Mouse (Mus musculus) lung, embryonic 16.5 days (tissue): Measurements from ENCODE around the gene Olfr521. TPM values are rescaled to one million over a fixed set of nuclear protein-coding genes. Genes with fewer than 3 reads are reported as not detected.

Experiments
- polyA plus RNA-seq: library from polyadenylated mRNA; unstranded; fragments of >200 nt; fragmentation: Nextera tagmentation; extraction: Ambion mirVana; gene quantifications from 2 replicates; pipeline ENCODE4 v1.2.1, GENCODE M21; 2015

The Olfr521 gene
- polyA plus RNA-seq, 1 experiment from 2014 or later = not detected

Other genes with a start within 250 kb of the Olfr521 start
- gene Arrb1, start 228.0 kb upstream of the Olfr521 start, polyA plus RNA-seq = 20.6 and 20.9 TPM in 2 replicates
- gene Tpbgl, start 136.4 kb upstream of the Olfr521 start, polyA plus RNA-seq = 0.92 and 1.1 TPM in 2 replicates
- gene Slco2b1, start 52.2 kb upstream of the Olfr521 start, polyA plus RNA-seq = 4.0 and 4.4 TPM in 2 replicates
- not detected in 2 replicates for gene Olfr520, start 33.2 kb upstream of the Olfr521 start, polyA plus RNA-seq
- 6.8 and 9.0 TPM in 2 replicates for gene Neu3, start 64.9 kb downstream of the Olfr521 start, polyA plus RNA-seq
- 0.28 and 0.54 TPM in 2 replicates for gene Xrra1, start 95.6 kb downstream of the Olfr521 start, polyA plus RNA-seq
- 397 and 399 TPM in 2 replicates for gene Spcs2, start 100.0 kb downstream of the Olfr521 start, polyA plus RNA-seq
- gene Rnf169, start 216.9 kb downstream of the Olfr521 start, polyA plus RNA-seq = 4.4 and 5.2 TPM in 2 replicates
- 0.35 TPM in 1 of 2 replicates, not detected in the other for gene Chrdl2, start 242.7 kb downstream of the Olfr521 start, polyA plus RNA-seq